Mouse (Mus musculus) left cerebral cortex, adult 9 months (tissue): ENCODE measurements around the gene Tmem186.
A peak's percentile ranks its signal among the peaks of the same experiment; 100 is the strongest.

ENCODE experiments used
- DNase-seq, 2 experiments: peaks; one replicate each; pipeline ENCODE4 v3.0.0; 2022; ENCODE audit warnings: low spot score in 2 of 2

Gene Tmem186

GRCm38 (mm10) chr16:8612214-8613005, 25.1 kb downstream of the Tmem186 start:
- DNase-seq, result no peak

- DNase-seq, result no peak
Observed at GRCm38 (mm10) chr16:8610397-8610796, 27.1 kb downstream of the Tmem186 start.

- DNase-seq, result no peak
Observed at GRCm38 (mm10) chr16:8603789-8604188, 33.7 kb downstream of the Tmem186 start.

- DNase-seq, result no peak
Observed at GRCm38 (mm10) chr16:8597516-8597915, 40.0 kb downstream of the Tmem186 start.

- peak; percentile 25 to 38 for DNase-seq
Observed at GRCm38 (mm10) chr16:8596336-8596735, 41.2 kb downstream of the Tmem186 start.

GRCm38 (mm10) chr16:8595411-8595810, 42.1 kb downstream of the Tmem186 start:
- peak; percentile 39 to 57 for DNase-seq

GRCm38 (mm10) chr16:8585056-8585455, 52.5 kb downstream of the Tmem186 start:
- DNase-seq, result no peak

- no peak for DNase-seq
Observed at GRCm38 (mm10) chr16:8584248-8584647, 53.3 kb downstream of the Tmem186 start.
